Mouse (Mus musculus) Muller cell, postnatal 12 days (primary cell): ENCODE measurements around the gene Ergic3.
A peak's percentile ranks its signal among the peaks of the same experiment; 100 is the strongest.

Experiments
- DNase-seq: peaks from one replicate; pipeline ENCODE4 v3.0.0-alpha.2; 2015; ENCODE audit errors: inconsistent ontology term

The Ergic3 gene

DNA sequence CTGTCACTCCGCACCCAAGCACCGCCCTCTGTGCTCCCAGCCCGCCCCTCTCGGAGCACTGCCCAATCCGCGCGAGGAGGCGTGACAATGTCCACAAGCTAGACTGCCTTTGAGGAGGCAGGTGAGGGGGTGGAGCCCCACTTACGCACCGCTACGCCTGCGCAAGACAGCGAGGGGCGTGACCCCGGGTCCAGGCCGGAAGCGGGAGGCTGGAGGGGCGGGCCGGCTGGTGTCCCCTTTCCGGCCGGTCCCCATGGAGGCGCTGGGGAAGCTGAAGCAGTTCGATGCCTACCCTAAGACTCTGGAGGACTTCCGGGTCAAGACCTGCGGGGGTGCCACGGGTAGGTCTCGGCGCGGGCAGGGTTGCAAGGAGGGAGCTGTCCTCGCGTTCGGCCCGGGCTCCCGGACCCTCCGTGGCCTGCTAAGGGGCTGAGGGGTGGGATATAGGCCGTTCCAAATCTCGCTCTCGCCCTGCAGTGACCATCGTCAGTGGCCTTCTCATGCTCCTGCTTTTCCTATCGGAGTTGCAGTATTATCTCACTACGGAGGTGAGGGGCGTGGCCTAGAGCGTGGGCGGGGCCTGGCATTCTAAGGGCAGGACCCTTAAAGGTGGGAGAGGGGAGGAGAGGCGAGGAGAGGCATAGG, at the start of gene Ergic3, which contains the start of gene 6430550D23Rik:
Gene Ergic3 (plus strand): TSS at position 158 of the 645 bp plus-strand sequence.
Gene 6430550D23Rik (minus strand): TSS at position 90 of the 645 bp plus-strand sequence.
- peak; percentile 99 for DNase-seq

DNA sequence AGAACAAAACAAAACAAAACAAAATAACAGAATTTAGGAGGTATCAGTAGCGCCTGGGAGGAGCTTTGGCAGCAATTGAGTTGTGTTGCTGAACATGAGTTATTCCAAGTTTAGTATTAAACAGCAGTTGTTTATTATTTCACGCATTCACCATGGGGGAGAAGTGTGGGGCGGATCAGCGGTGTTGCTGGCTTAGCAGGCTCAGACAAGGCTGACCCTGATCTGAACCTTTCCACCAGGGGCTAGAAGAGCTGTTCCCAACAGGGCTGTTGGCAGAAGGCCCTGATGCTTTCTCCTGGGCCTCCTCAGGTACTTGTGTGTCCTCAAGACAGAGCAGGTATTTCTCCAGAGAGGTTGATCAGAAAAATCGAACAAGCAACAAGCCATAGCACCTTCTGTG, 47.9 kb upstream of the Ergic3 start:
- no peak for DNase-seq

DNA sequence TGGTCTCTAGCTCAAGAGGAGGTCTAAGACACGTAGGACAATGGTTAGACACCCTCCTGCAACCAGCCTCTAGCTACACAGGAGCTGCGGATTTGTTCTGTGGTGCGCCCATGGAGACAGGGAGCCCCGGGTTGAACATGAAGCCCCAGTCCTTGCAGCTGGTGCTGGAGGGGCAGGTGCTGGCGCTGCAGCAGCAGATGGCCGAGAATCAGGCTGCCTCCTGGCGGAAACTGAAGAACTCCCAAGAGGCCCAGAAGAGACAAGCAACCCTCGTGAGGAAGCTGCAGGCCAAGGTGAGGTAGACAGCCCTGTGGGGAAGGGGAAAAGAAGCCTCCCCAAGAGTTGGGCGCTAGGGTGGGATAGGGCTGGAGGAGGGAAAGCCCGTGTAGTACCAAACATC, 46.0 kb upstream of the Ergic3 start:
- DNase-seq, result no peak

DNA sequence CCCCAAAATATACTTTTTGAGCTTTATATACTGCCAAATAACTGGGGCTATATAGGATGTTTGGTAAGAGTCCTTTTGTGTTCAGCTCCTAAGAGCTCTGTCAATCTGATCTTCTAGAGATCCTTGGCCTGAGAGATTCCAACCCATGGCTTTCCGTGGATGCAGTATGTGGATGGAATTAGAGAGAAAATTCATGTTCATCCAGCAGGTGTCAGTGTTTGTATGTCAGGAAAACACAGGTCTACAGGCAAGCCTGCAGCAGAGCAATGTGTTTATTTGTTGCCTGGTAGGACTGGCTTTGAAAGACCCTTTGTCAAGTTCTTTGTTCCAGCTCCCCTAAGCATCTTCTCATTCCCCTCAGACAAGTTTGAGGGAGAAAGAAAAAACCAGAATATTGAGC, 44.9 kb upstream of the Ergic3 start:
- no peak for DNase-seq

DNA sequence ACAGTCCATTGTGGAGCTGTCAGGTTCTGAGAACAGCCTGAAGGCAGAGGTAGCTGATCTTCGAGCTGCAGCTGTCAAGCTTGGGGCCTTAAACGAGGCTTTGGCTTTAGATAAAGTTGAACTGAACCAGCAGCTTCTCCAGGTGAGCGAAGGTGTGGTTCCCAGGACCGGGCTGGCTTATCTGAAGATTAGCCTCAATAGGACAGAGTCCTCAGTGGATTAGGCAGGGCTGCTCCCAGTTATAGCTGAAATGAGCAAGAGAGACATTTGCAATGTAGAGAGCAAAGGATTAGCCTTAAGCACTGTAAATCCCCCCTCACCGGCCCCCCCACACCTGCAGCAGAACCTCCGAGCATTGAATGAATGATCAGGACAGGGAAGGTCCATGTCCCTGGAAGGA, 34.5 kb upstream of the Ergic3 start:
- no peak for DNase-seq

DNA sequence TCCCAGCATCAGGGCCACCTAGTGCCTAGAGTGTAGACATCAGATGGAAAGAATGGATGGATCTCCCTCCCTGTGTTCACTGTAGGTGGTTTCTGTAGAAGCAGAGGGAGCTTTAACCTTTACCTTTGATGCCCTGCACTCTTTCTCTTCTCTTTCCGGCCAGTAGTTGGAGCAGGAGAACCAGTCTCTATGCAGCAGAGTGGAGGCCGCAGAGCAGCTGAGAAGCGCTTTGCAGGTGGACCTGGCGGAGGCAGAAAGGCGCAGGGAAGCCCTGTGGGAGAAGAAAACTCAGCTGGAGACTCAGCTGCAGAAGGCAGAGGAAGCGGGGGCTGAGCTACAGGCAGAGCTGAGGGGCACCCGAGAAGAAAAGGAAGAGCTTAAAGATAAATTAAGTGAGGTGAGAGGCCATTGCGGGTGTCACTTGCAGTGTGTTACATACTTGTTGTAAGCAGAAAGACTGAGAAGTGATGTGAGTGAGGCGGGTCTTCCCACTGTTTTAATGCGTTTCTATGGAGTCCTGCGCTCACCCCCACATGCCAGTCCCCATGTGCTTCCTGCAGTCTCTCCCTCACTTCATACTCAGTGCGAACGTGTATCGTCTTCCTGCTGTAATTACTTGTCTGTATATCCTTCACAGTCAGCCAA, 33.6 kb upstream of the Ergic3 start:
- no peak for DNase-seq

DNA sequence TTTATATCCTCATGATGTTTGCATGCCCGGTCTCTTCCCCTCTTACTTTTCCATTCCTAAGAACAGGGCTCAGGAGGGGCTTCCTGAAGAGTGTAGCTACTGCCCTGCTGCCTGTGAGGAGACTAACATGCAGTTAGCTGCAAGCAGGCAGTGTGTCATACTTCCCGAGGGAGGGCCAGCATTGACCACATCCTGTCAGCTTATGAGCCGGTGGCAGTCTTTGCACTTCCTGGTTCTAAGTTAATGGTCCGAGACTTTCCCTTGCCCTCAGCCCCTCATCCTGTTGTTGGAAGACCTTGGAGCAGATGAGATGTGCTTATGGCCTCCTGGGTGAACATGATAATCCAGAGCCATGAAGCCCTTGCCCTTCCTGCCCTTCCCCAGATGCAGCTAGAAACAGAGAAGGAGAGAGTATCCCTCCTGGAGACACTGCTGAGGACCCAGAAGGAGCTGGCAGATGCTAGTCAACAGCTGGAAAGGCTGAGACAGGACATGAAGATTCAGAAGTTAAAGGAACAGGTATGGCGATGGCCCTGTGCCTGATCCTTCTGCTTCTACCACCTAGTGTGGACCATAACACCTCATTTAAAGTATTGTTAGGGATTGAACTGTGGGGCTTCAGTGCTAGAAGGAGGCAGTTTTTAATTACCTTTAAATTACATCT, 28.4 kb upstream of the Ergic3 start:
- DNase-seq, result no peak

DNA sequence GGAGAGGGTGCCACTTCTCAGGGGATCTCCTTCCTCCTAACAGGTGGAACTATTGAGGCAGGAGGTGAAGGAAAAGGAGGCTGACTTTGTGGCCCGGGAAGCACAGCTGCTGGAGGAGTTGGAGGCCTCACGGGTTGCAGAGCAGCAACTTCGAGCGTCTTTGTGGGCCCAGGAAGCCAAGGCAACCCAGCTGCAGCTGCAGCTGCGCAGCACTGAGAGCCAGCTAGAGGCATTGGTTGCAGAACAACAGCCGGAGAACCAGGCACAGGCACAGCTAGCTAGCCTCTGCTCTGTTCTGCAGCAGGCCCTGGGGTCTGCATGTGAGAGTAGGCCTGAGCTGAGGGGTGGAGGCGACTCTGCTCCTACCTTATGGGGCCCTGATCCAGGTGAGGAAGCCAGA, 22.1 kb upstream of the Ergic3 start:
- no peak for DNase-seq

DNA sequence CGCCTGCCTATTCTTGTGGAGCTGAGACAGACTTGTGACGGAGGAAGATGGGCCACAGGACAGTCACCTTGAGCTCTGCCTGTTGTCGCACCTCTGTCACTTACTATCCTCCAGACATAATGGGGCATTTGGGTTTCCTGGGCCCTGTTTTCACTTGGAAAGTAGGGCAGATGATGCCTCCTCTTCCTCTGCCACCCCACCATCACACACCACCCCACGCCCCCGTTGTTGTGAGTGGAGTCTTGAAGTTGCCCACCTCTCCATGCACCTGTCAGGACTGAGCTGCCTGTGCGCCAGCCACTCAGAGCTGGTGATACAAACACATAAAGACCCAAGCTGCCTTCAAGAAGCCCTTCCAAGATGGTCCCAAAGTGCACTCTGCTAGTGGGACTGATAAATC, 20.7 kb upstream of the Ergic3 start:
- no peak for DNase-seq

DNA sequence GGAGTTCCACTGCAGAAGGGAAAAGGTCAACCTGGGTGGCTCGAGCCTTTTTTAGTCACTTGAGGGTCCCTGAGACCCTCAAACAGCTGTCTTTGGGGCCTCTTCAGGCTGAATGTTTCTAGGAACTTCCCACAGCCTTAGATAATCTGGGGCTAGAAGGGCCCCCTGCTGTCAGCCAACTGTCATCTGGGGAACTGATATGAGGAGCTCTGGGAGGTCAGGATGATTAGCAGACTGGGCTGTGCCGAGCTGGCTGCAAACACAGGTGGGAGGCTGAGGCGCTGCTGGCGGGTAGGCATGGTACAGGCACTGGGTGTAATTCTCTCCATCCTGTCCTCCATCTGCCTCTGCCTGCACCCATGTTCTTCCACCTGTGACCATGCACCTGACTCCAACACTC, 18.8 kb upstream of the Ergic3 start:
- no peak for DNase-seq

DNA sequence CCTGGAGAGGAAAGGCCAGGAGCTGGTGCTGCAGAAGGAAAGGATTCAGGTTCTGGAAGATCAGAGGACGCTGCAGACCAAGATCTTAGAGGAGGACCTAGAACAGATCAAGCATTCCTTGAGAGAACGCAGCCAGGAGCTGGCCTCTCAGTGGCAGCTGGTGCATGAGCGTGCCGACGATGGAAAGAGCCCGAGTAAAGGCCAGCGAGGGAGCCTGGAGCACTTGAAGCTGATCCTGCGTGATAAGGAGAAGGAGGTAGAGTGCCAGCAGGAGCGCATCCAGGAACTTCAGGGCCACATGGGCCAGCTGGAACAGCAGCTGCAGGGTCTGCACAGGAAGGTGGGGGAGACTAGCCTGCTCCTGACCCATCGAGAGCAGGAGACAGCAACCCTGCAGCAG, 16.7 kb upstream of the Ergic3 start:
- no peak for DNase-seq

DNA sequence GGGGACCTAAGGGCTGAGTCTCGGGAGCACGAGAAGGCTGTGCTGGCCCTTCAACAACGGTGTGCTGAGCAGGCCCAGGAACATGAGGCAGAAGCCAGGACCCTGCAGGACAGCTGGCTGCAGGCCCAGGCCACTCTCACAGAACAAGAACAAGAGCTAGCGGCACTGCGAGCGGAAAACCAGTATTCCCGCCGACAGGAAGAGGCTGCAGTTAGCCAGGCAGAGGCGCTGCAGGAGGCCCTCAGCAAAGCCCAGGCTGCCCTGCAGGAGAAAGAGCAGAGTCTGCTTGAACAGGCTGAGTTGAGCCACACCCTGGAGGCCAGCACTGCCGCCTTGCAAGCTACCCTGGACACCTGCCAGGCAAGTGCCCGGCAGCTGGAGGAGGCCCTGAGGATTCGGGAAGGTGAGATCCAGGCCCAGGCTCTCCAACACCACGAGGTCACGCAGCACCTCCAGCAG, 16.0 kb upstream of the Ergic3 start:
- DNase-seq, result peak; percentile 43

DNA sequence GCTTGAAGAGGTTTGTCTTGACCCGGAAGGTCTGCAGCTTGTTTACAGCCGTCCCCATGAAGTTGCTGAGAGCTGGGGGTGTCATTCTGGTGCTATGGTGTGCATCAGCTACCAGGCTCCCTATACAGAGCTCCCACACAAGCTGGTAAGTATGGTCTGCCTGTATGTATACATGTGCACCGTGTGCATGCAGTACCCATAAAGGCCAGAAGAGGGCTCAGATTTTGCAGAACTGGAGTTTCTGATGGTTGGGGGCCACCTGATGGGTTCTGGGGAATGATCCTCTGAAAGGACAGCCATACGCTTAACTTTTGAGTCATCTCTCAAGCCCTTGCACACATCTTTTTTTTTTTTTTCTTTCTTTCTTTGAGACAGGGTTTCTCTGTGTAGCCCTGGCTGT, 2.5 kb upstream of the Ergic3 start:
- no peak for DNase-seq

DNA sequence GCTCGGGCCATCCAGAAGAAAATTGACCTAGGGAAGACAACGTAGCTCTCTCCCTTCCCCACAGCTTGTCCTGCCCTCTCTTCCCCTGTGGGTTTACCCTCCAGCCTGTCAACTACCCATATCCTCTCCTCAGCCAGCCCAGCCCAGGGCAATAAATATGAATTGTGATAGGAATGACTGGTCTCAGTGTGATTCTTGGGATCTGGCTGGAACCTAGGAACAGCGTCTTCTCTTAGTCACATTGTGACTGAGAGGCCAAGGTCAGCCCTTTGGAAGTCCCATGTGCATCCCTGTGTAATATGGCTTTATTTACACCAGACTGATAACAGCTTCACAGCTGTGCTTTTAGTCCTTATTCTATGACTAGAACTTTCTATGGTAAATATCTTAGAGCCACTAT, 10.3 kb downstream of the Ergic3 start:
- DNase-seq, result no peak

DNA sequence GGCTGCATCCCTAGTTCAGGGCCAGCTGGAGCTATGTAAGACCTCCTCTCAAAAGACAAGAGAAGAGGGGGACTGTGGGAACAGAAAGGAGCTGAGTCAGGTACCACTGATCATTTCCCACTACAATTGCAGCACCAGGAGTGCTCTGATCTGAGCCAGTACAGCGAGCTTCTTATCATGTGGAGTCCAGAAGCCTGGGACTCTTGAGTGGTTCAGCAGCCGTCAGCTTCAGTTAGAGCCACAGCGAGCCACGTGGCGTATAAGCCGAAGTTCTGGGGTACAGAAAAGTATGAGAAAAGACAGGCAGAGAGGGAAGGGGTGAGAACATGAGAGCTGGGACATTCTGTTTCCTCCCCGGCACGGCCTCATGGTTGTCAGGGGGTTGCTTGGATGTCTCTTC, 13.4 kb downstream of the Ergic3 start:
- no peak for DNase-seq

DNA sequence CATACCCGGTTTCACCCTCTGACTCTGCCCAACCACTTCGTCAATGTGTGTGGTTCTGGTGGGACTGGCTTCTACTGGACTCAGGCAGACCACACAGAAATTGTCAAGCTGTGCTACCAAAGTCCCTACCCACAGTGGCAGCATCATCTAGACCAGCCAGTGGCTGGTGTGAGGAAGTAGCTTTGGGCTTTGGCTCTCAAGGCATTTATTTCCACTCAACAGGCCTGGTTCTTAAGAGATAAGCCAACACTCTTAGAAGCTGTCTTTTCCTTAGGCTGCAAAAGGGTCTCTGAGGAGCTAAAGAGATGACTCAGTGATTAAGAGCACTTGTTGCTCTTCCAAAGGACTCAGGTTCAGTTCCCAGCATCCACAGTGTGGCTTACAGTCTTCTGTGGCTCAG, 13.9 kb downstream of the Ergic3 start:
- DNase-seq, result no peak

DNA sequence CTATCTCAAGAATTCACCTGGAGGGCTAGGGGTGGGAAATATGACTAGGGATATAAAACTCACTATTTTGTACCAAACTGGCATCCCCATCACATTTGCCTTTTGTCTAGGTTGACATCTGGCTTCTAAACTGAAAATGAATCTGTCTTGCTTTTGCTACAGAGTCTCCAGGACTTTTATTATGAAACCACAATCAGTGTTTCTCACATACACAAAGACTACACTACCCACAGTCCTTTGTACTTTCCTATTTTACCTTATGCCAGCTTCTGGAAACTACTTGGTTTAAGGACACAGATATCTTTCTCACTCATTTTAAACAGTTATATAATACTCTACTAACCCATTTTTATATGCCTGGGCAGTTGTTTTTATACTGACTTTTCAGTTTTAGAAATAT, 17.6 kb downstream of the Ergic3 start:
- no peak for DNase-seq

DNA sequence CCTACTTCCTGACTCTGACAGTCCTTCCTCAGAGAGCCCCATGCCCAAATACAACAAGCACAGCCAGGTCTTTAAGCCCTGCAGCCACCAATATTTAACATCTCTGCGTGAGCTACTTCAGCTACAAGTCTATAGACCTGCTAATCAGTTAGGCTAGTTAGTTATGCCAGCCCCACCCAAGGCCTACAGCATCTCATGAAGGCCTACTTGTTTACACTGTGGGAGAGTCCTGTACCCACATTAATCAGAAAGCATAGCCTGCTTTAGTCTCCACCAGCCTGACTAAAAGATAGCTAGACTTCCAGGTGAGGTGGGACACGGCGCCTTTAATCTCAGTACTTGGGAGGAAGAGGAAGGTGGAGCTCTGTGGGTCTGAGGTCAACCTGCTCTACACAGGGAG, 31.5 kb downstream of the Ergic3 start:
- DNase-seq, result no peak

DNA sequence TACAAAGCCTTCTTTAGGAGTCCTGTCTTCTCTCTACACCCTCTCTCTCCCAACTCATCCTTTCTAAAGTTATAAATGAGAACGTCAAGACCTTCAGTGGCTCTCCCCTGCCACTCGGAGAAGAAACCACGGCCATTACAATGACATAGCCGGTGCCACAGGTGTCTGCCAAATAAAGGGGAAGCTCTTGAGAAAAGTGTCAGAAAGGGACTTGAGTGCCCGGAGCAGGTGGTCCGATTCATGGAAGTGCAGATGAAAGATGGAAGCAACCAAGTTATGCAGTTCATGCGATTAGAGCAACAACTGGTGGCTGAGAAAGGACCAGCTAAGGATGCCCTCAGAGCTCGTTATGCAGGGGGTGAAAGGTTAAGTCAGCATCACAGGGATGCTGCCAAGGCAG, 35.1 kb downstream of the Ergic3 start:
- no peak for DNase-seq

DNA sequence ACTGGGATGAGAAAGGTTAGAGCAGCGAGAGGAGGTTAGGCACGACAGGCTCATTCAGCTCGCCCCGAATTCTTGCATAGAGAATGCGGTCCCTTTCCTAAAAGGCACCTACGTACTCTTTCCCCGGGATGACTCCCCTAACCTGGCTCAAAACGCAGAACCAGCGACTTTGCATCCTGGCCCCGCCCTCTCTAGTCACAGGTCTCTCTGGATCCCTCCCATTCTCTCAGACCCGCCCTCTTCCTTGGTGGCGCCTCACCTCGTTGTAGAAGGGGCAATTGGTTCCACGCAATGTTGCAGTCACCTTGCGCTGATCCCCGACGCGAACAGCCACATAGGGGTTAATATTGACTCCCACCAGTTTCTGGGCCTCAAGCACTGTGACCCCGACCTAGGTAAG, 40.1 kb downstream of the Ergic3 start:
- DNase-seq, result no peak

DNA sequence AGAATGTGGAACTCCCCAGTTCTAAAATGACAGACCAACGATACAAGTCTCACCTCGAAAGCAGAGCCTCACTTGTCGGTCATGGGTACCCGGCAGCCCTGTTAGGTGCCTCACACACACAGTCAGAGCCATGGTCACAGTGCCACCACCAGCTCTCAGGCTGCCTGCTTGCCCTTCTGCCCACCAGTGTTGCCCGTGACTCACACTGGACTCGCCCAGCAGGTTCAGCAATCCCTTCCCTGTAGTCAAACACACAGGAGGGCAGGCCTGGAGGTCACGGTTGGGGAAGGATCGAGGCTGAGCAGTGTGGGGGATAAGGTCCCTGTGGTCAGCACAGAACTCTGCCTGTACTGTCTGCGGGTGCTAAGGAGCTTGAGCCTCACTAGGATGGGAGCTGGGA, 45.0 kb downstream of the Ergic3 start, which contains the start of gene Fer1l4:
Gene Fer1l4 (minus strand): TSS at position 132 of the 400 bp plus-strand sequence.
- DNase-seq, result no peak

DNA sequence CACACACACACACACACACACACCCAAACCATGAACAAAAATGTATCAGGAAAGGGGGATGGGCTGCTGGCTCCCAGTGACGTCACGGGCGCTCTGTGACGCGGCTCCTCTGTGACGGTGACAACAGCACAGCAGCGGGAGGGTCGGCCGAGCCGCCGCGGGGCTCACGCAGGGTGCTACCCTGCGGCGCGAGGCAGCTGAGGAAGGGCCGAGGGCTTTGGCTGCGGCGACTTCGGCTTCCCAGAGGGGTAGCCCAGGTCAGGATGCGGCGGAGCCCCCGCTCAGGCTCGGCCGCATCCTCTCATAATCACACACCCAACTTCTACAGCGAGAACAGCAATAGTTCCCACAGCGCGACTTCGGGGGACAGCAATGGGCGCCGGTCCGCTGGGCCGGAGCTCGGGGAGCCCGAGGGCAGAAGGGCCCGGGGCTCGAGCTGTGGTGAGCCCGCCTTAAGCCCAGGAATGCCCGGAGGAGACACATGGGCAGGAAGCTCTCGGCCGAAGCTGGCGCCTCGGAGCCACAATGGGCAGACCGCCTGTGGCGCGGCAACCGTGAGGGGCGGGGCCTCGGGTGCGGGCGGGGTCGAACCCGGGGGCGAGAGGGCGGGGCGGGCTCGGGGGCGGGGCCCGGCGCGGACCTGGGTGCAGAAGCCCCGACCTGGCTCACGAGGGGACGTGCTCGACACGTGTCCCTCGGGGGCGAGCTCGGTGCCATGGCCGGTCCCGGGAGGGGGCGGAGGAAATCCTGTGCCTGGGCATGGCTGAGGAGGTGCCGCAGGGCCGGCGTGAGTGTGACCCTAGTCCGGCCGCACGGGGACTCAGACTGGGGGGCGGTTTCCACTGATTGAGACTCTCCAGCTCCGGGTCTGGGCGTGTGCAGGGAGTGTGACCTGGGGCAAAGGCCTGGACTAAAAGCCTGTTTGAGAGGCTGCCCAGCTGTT, 57.5 kb downstream of the Ergic3 start, which contains the start of gene Spag4:
Gene Spag4 (plus strand): TSS at position 77 of the 943 bp plus-strand sequence.
- DNase-seq, result peak; percentile 88
